Mouse (Mus musculus): ENCODE data around the gene Faap20. TPM values are rescaled to one million over a fixed set of nuclear protein-coding genes. Genes with fewer than 3 reads are reported as not detected.
A peak's percentile ranks its signal among the peaks of the same experiment; 100 is the strongest.

Faap20 gene
- polyA plus RNA-seq, 1 experiment from 2014 or later: 73.8 TPM

DNA sequence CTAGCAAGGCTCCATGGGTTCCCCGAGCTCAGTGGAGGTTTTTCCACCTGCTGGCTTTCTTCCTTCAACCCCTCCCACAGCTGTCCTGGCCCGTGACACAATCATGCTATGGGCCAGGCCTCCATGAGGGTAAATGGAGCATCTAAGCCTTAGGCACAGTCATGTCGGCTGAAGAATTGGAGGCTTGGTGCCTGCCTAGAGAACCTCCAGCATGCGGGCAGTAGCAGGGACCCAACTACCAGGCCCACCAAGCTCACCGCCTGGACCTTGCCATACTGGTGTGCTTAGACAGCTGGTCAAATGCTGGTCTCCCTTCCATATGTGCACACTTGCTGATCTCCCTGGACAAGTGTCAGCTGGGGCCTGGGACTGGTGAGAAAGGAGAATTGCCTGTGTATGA is 23.7 kb upstream of the Faap20 start:
- Histone ChIP-seq H3K4me3 (ENCODE audit: low read length) (no peak overlapping the region), H3K9me3 (ENCODE audit: control insufficient read depth, low read length) (no peaks in the 10 kb centered on the region), H3K27me3 (ENCODE audit: control insufficient read depth, insufficient read depth, low read length) (no peaks in the 10 kb centered on the region), H3K9ac (ENCODE audit: low read depth, low read length) (no peak overlapping the region), H3K4me1 (ENCODE audit: control insufficient read depth, insufficient read depth, low read length) (peaks cover 6% of the 10 kb centered on the region; the same call in 1 of the 2 replicates), H3K36me3 (ENCODE audit: control insufficient read depth, insufficient read depth, low read length) (no peaks in the 10 kb centered on the region), H3K27ac (ENCODE audit: low read depth, low read length) (no peak overlapping the region), H3K4me2 (replicated peaks; ENCODE audit: low read depth, low read length) (no peak overlapping the region)
- 73% methylated on average over 5 of the region's 5 CpGs for WGBS
- no peak for ATAC-seq (ENCODE audit: low FRiP score, low TSS enrichment)

DNA sequence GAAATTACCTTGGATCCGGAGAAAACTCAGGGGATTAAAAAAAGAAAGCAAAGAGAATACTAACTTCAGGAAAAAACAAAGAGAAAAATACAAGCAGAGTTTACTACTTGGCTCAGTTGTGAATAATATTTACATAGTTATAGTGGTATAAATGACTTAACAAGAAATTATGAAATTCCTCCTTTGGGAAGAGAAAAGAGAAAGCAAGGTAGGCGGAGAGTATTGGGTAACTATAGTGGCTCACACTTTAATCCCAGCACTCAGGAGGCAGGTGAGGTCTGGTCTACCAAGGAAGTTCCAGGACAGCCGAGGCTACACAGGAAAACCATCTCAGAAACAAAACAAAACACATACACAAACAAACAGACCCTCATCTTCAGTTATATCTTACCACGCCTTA is 21.6 kb upstream of the Faap20 start:
- H3K4me2 ChIP-seq (replicated peaks; ENCODE audit: low read depth, low read length): no peak overlapping the region
- no peaks in the 10 kb centered on the region for H3K36me3 ChIP-seq (ENCODE audit: control insufficient read depth, insufficient read depth, low read length)
- no peaks in the 10 kb centered on the region for H3K27me3 ChIP-seq (ENCODE audit: control insufficient read depth, insufficient read depth, low read length)
- 85% methylated on average over 4 of the region's 4 CpGs for WGBS
- H3K4me1 ChIP-seq (ENCODE audit: control insufficient read depth, insufficient read depth, low read length): peaks cover 15% of the 10 kb centered on the region
- H3K4me3 ChIP-seq (ENCODE audit: low read length): no peak overlapping the region
- no peak overlapping the region for H3K27ac ChIP-seq (ENCODE audit: low read depth, low read length)
- ATAC-seq (ENCODE audit: low FRiP score, low TSS enrichment): no peak
- H3K9me3 ChIP-seq (ENCODE audit: control insufficient read depth, low read length): no peaks in the 10 kb centered on the region
- no peak overlapping the region for H3K9ac ChIP-seq (ENCODE audit: low read depth, low read length)

DNA sequence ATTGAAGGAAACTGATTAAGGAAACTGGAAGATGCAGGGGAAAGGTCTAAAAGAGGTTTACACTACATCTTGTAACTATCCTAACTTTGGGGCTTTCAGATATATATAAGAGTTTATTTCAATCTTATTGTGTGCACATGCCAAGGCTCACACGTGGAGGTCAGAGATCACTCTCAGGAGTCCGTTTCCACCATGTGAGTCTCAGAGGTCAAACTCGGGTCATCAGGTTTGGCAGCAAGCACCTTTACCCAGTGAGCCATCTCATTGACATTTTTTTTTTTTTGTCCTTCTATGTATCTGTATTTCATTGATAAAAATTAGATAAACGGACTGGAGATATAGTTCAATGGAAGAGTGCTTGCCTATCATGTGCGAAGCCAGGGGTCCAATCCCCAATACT is 21.1 kb upstream of the Faap20 start:
- WGBS: 75% methylated on average over 5 of the region's 5 CpGs
- no peak overlapping the region for H3K9ac ChIP-seq (ENCODE audit: low read depth, low read length)
- no peak for ATAC-seq (ENCODE audit: low FRiP score, low TSS enrichment)
- peaks cover 18% of the 10 kb centered on the region for H3K4me1 ChIP-seq (ENCODE audit: control insufficient read depth, insufficient read depth, low read length)
- H3K27ac ChIP-seq (ENCODE audit: low read depth, low read length): no peak overlapping the region
- no peaks in the 10 kb centered on the region for H3K9me3 ChIP-seq (ENCODE audit: control insufficient read depth, low read length)
- no peak overlapping the region for H3K4me3 ChIP-seq (ENCODE audit: low read length)
- no peaks in the 10 kb centered on the region for H3K36me3 ChIP-seq (ENCODE audit: control insufficient read depth, insufficient read depth, low read length)
- H3K4me2 ChIP-seq (replicated peaks; ENCODE audit: low read depth, low read length): no peak overlapping the region
- no peaks in the 10 kb centered on the region for H3K27me3 ChIP-seq (ENCODE audit: control insufficient read depth, insufficient read depth, low read length)

DNA sequence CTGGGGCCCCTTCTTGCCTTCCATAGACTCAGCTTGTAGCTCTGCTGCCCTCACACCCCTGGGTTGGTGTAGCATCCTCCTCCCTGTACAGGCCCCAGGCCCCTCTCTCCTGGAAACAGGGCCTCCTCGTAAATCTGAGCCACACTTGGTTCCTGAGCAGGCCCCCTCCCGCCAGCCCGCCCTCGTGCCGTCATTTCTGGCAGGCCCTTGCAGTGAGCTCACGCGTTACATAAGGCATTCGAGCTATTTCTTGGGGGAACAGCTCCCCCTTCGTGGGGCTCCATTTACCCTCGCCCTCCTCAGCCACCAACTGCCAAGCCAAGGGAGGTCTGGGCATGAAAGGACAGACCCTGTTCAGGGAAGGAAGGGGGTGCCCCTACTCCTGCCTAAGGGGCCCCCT is 15.7 kb upstream of the Faap20 start:
- Histone ChIP-seq H3K36me3 (ENCODE audit: control insufficient read depth, insufficient read depth, low read length) (no peaks in the 10 kb centered on the region), H3K4me2 (replicated peaks; ENCODE audit: low read depth, low read length) (no peak overlapping the region; the same call in 1 of the 2 replicates), H3K4me1 (ENCODE audit: control insufficient read depth, insufficient read depth, low read length) (peaks cover 62% of the 10 kb centered on the region), H3K27ac (ENCODE audit: low read depth, low read length) (peak overlapping the region; percentile 98), H3K9me3 (ENCODE audit: control insufficient read depth, low read length) (no peaks in the 10 kb centered on the region), H3K4me3 (ENCODE audit: low read length) (no peak overlapping the region), H3K27me3 (ENCODE audit: control insufficient read depth, insufficient read depth, low read length) (no peaks in the 10 kb centered on the region), H3K9ac (ENCODE audit: low read depth, low read length) (peak overlapping the region; percentile 59; the same call in 1 of the 2 replicates)
- WGBS: 5% methylated on average over 10 of the region's 10 CpGs
- ATAC-seq (ENCODE audit: low FRiP score, low TSS enrichment): peak; percentile 61

DNA sequence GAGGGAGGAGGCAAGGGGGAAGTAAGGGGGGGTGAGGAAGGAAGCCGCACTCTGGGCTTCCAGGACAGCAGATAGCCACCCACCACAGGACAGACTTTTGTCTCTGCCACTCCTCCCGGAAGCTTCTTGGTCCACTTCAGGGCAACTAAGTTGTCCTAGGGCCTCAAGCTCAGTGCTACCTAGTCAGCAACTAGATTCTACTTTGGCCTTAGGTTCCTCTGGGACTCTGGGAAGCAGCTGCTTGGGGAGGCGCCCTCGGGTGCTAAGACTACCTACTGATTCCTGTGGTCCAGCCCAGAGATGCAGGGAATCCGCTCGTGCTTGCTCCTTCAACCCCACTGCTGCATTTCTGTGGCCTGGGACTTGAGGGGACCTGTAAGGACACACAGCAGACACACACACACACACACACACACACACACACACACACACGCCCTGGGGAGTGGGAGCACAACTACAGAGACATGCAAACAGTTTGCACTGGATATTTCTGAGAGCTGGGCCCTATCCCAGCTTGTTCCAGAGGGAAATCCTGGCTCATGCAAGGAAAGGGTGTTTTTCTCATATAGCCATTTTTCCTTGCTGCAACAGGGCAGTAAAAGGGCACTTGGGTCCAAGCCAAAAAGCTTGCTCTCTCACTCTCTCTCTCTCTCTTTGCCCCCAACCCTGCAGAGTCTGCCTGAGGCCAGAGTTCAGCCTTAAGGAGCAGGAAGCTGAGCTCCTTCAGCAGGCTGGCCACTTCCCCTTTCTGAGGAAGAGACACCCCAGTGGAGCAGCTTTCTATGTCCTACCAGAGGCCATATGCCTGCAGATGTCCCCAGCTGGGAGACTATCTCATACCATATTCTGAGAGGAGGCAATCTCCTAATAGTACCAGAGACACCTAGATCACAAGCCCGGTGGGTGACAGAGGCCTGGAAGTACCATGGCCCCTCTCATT is 15.0 kb upstream of the Faap20 start:
- H3K4me2 ChIP-seq (replicated peaks; ENCODE audit: low read depth, low read length): peak overlapping the region; percentile 8; the same call in 1 of the 2 replicates
- H3K36me3 ChIP-seq (ENCODE audit: control insufficient read depth, insufficient read depth, low read length): no peaks in the 10 kb centered on the region
- peak; percentile 17 for ATAC-seq (ENCODE audit: low FRiP score, low TSS enrichment)
- H3K4me1 ChIP-seq (ENCODE audit: control insufficient read depth, insufficient read depth, low read length): peaks cover 62% of the 10 kb centered on the region
- peak overlapping the region; percentile 59; the same call in 1 of the 2 replicates for H3K9ac ChIP-seq (ENCODE audit: low read depth, low read length)
- peak overlapping the region; percentile 98 for H3K27ac ChIP-seq (ENCODE audit: low read depth, low read length)
- 50% methylated on average over 8 of the region's 8 CpGs for WGBS
- H3K4me3 ChIP-seq (ENCODE audit: low read length): no peak overlapping the region
- no peaks in the 10 kb centered on the region for H3K9me3 ChIP-seq (ENCODE audit: control insufficient read depth, low read length)
- H3K27me3 ChIP-seq (ENCODE audit: control insufficient read depth, insufficient read depth, low read length): no peaks in the 10 kb centered on the region

DNA sequence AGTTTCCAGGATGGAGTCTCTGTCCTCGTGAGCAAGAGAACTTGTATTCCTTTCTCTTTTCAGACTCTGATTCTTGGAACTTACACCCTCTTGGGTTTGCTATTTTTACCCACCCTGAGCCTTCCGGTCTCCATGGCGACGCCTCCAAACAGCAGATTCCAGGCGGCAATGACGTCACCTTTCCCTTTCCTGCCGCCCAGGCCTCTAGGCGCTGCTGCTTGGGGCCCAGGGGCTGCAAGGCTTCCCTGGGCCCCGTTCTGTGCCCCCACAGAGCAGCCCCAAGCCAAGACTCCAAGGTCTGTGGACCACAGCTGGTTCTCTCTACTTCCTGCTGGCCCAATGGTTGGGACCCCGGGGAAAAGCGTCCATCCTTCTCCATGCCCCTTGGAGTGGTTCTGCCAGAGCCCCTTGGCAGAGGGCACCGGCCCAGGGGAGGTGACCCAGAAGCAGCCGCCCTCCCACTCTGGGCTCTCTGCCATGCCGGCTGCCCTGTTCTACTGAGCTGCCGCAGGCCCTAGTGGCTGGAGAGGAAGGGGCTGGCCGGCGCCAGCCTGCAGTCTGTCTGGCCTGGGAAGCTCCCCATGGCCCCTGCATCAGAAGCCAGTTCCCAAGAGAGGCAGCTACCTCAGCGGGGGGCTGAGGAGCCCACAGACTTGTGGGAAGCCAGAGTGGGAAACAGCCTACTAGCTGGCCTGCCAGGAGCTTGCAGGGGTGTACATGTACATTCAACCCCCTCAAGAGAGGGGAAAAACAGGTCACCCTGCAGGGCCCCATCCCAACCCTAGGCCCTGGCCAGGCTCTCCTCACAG is 14.1 kb upstream of the Faap20 start:
- Histone ChIP-seq H3K9me3 (ENCODE audit: control insufficient read depth, low read length) (no peaks in the 10 kb centered on the region), H3K4me3 (ENCODE audit: low read length) (0 out of 2 replicates have a peak overlapping the region, but pooled peaks have one; percentile 2), H3K27me3 (ENCODE audit: control insufficient read depth, insufficient read depth, low read length) (no peaks in the 10 kb centered on the region), H3K9ac (ENCODE audit: low read depth, low read length) (peak overlapping the region; percentile 59), H3K4me1 (ENCODE audit: control insufficient read depth, insufficient read depth, low read length) (peaks cover 62% of the 10 kb centered on the region), H3K36me3 (ENCODE audit: control insufficient read depth, insufficient read depth, low read length) (no peaks in the 10 kb centered on the region), H3K4me2 (replicated peaks; ENCODE audit: low read depth, low read length) (peak overlapping the region; percentile 30), H3K27ac (ENCODE audit: low read depth, low read length) (peak overlapping the region; percentile 98)
- peak; percentile 72 for ATAC-seq (ENCODE audit: low FRiP score, low TSS enrichment)
- WGBS: 21% methylated on average over 18 of the region's 18 CpGs

DNA sequence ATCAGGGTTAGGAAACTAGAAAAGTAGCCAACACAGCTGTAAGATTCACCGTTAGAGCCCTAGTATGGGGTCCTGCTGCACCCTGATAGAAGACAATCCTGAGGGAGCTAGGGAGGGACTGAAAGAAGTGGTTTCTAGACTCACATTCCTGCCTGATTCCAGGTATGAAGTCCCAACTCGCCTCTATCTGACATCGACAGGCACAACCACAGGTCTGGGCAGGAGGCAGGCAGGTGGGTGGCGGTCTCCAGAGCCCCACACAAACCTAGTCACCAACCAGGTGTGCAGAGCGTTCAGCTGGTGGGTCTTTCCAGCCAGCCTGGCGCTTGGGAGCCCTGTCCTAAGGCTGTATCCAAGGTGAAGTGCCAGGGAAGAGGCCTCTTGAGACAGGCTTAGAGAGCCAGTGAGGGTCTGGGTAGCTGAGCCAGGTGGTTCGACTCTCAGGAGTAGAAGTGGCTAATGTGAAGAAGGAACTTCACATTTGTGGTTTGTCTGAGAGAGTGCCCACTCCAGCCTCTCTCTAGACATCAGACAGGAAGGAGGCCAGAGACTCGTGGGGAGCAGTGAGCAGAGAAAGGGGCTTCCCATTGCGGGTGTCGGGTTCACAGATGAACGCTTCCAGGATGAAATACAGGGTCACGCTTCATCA is 12.7 kb upstream of the Faap20 start:
- WGBS: 62% methylated on average over 12 of the region's 12 CpGs
- Histone ChIP-seq H3K4me3 (ENCODE audit: low read length) (no peak overlapping the region), H3K4me2 (replicated peaks; ENCODE audit: low read depth, low read length) (no peak overlapping the region), H3K9ac (ENCODE audit: low read depth, low read length) (no peak overlapping the region), H3K36me3 (ENCODE audit: control insufficient read depth, insufficient read depth, low read length) (no peaks in the 10 kb centered on the region), H3K4me1 (ENCODE audit: control insufficient read depth, insufficient read depth, low read length) (peaks cover 58% of the 10 kb centered on the region), H3K27ac (ENCODE audit: low read depth, low read length) (peak overlapping the region; percentile 98), H3K9me3 (ENCODE audit: control insufficient read depth, low read length) (no peaks in the 10 kb centered on the region), H3K27me3 (ENCODE audit: control insufficient read depth, insufficient read depth, low read length) (no peaks in the 10 kb centered on the region)
- ATAC-seq (ENCODE audit: low FRiP score, low TSS enrichment): no peak

DNA sequence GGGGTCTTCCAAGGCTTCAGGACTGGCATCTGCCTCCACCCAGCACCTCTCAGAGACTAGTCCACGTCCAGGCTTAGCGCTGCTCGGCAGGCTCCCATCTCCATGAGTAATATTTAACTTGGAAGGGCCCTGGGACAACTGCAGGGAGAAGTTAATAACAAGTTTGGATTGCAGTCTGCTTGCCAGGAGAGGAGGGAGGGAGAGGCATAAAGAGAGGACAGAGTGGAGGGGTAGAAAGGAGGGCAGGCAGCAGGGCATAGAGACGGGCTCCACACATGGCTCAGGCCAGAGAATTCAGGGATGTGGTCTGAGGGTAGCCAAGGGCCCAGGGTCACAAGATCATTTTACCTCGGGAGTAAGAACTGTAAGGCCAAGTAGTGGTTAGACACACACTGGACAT is 11.3 kb upstream of the Faap20 start:
- Histone ChIP-seq H3K9ac (ENCODE audit: low read depth, low read length) (no peak overlapping the region), H3K36me3 (ENCODE audit: control insufficient read depth, insufficient read depth, low read length) (no peaks in the 10 kb centered on the region), H3K27ac (ENCODE audit: low read depth, low read length) (peak overlapping the region; percentile 77), H3K27me3 (ENCODE audit: control insufficient read depth, insufficient read depth, low read length) (no peaks in the 10 kb centered on the region), H3K4me1 (ENCODE audit: control insufficient read depth, insufficient read depth, low read length) (peaks cover 50% of the 10 kb centered on the region), H3K4me3 (ENCODE audit: low read length) (no peak overlapping the region), H3K4me2 (replicated peaks; ENCODE audit: low read depth, low read length) (no peak overlapping the region), H3K9me3 (ENCODE audit: control insufficient read depth, low read length) (no peaks in the 10 kb centered on the region)
- WGBS: 55% methylated on average over 5 of the region's 5 CpGs
- ATAC-seq (ENCODE audit: low FRiP score, low TSS enrichment): peak; percentile 12; the same call in 1 of the 2 replicates
